Mouse (Mus musculus): ENCODE results near the gene Polr2i. TPM values are rescaled to one million over a fixed set of nuclear protein-coding genes. Genes with fewer than 3 reads are reported as not detected.
A peak's percentile ranks its signal among the peaks of the same experiment; 100 is the strongest.
"Not testable (repeated sequence)": the region's sequence is repeated elsewhere in the genome, so short reads cannot be mapped to it uniquely, and the experiment has no call there.

Gene Polr2i
- polyA plus RNA-seq, 1 experiment from 2014 or later: 112 TPM

GRCm38 (mm10) chr7:30233387-30233786, 1.6 kb downstream of the Polr2i start:
- H3K27ac ChIP-seq (ENCODE audit: low read length): no peak overlapping the region
- H3K4me1 ChIP-seq (ENCODE audit: control insufficient read depth, insufficient read depth, low read length): peaks cover 10% of the 10 kb centered on the region
- H3K36me3 ChIP-seq (ENCODE audit: control insufficient read depth, insufficient read depth): 0 out of 2 replicates have a peak, but pooled peaks cover 7% of the 10 kb centered on the region
- H3K9ac ChIP-seq (ENCODE audit: low read length): no peak overlapping the region
- H3K9me3 ChIP-seq (replicated peaks; ENCODE audit: control insufficient read depth, low read length): no peaks in the 10 kb centered on the region
- no peaks in the 10 kb centered on the region for H3K27me3 ChIP-seq (ENCODE audit: control insufficient read depth, insufficient read depth, low read length)
- WGBS: 86% methylated on average over 20 of the region's 20 CpGs
- peak overlapping the region; percentile 83; the same call in 1 of the 2 replicates for H3K4me2 ChIP-seq (ENCODE audit: low read depth, low read length)
- no peak overlapping the region for H3K4me3 ChIP-seq (ENCODE audit: low read length)
- ATAC-seq (replicated peaks; ENCODE audit: extremely low read depth, insufficient read depth, low FRiP score): no peak

- Histone ChIP-seq H3K9me3 (replicated peaks; ENCODE audit: control insufficient read depth, low read length) (no peaks in the 10 kb centered on the region), H3K9ac (ENCODE audit: low read length) (no peak overlapping the region), H3K4me3 (ENCODE audit: low read length) (no peak overlapping the region), H3K4me1 (ENCODE audit: control insufficient read depth, insufficient read depth, low read length) (peaks cover 10% of the 10 kb centered on the region), H3K36me3 (ENCODE audit: control insufficient read depth, insufficient read depth) (0 out of 2 replicates have a peak, but pooled peaks cover 7% of the 10 kb centered on the region), H3K27me3 (ENCODE audit: control insufficient read depth, insufficient read depth, low read length) (no peaks in the 10 kb centered on the region), H3K4me2 (ENCODE audit: low read depth, low read length) (no peak overlapping the region), H3K27ac (ENCODE audit: low read length) (no peak overlapping the region)
- ATAC-seq (replicated peaks; ENCODE audit: extremely low read depth, insufficient read depth, low FRiP score): no peak
- 90% methylated on average over 15 of the region's 15 CpGs for WGBS
These were observed 2.6 kb downstream of the Polr2i start for GRCm38 (mm10) chr7:30234276-30234858.

- H3K27me3 ChIP-seq (ENCODE audit: control insufficient read depth, insufficient read depth, low read length): no peaks in the 10 kb centered on the region
- peaks cover 10% of the 10 kb centered on the region for H3K4me1 ChIP-seq (ENCODE audit: control insufficient read depth, insufficient read depth, low read length)
- no peaks in the 10 kb centered on the region for H3K9me3 ChIP-seq (replicated peaks; ENCODE audit: control insufficient read depth, low read length)
- peaks cover 3% of the 10 kb centered on the region; the same call in 1 of the 2 replicates for H3K36me3 ChIP-seq (ENCODE audit: control insufficient read depth, insufficient read depth)
- H3K9ac ChIP-seq (ENCODE audit: low read length): no peak overlapping the region
- no peak overlapping the region for H3K4me2 ChIP-seq (ENCODE audit: low read depth, low read length)
- WGBS: 91% methylated on average over 8 of the region's 8 CpGs
- no peak overlapping the region for H3K4me3 ChIP-seq (ENCODE audit: low read length)
- no peak for ATAC-seq (replicated peaks; ENCODE audit: extremely low read depth, insufficient read depth, low FRiP score)
- no peak overlapping the region for H3K27ac ChIP-seq (ENCODE audit: low read length)
These were observed 3.3 kb downstream of the Polr2i start for GRCm38 (mm10) chr7:30235091-30235490.

GRCm38 (mm10) chr7:30235625-30236024, 3.9 kb downstream of the Polr2i start, which contains the start of gene Ovol3:
Gene Ovol3, minus strand, starts transcription at chr7:30235725.
- Histone ChIP-seq H3K9me3 (replicated peaks; ENCODE audit: control insufficient read depth, low read length) (no peaks in the 10 kb centered on the region), H3K36me3 (ENCODE audit: control insufficient read depth, insufficient read depth) (peaks cover 3% of the 10 kb centered on the region; the same call in 1 of the 2 replicates), H3K4me3 (ENCODE audit: low read length) (no peak within 1 kb of the TSS), H3K4me2 (ENCODE audit: low read depth, low read length) (no peak within 1 kb of the TSS), H3K27ac (ENCODE audit: low read length) (no peak within 1 kb of the TSS), H3K4me1 (ENCODE audit: control insufficient read depth, insufficient read depth, low read length) (peaks cover 7% of the 10 kb centered on the region), H3K9ac (ENCODE audit: low read length) (no peak within 1 kb of the TSS), H3K27me3 (ENCODE audit: control insufficient read depth, insufficient read depth, low read length) (no peaks in the 10 kb centered on the region)
- ATAC-seq (replicated peaks; ENCODE audit: extremely low read depth, insufficient read depth, low FRiP score): no peak
- 82% methylated on average over 4 of the region's 4 CpGs for WGBS

GRCm38 (mm10) chr7:30237374-30237773, 5.6 kb downstream of the Polr2i start:
- 84% methylated on average over 3 of the region's 3 CpGs for WGBS

DNA sequence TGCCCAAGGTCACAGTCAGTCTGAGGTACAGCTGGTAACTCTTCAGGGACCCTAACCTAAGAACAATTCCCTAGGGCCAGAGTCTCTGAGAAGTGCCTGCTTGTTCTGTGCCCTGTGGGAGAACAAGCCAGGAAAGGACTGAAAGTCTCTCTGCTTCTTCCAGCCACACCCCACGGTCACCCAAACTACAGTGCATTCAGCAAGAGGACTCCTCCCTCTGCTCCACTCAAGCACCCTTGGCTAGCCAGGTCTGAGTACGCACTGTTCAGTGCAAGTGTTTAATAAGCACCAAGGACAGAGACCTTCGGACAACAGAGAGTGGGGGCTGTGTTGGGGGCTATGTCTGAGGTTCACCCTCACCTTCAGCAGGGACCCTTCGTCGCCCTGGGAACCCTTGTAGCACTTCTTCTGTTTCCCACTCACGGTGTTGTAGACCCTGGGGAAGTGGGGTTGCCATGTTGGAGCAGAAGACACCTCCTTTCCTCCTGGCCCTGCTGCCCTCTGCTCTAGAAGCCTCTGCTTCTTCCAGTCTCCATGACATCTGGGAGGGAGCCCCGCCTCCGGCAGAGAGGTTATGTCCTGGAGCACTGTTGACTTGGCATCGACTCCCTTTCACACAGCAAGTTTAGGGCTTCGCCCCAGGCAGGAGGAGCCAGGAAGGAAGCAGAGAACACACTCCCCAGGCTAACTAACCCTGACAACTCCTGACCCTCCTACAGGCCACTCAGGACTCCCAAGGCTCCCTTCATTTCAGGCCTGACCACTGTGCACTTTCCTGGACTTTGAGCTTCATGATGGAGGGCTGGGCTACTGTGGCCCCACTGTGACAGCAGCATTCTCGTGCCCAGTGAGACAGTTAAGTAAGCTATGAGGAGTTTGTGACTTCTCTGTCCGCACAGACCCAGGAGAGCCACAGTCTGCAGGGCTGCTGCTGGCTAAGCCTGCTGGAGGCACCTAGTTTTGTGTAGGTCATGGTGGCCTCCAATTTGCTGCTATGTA, 20.5 kb downstream of the Polr2i start:
- 83% methylated on average over 12 of the region's 12 CpGs for WGBS
- no peak for ATAC-seq (replicated peaks; ENCODE audit: extremely low read depth, insufficient read depth, low FRiP score)
- H3K9ac ChIP-seq (ENCODE audit: low read length): no peak overlapping the region
- no peaks in the 10 kb centered on the region for H3K9me3 ChIP-seq (replicated peaks; ENCODE audit: control insufficient read depth, low read length)
- H3K4me3 ChIP-seq (ENCODE audit: low read length): no peak overlapping the region
- no peaks in the 10 kb centered on the region for H3K4me1 ChIP-seq (ENCODE audit: control insufficient read depth, insufficient read depth, low read length)
- H3K36me3 ChIP-seq (ENCODE audit: control insufficient read depth, insufficient read depth): peaks cover 2% of the 10 kb centered on the region; the same call in 1 of the 2 replicates
- H3K4me2 ChIP-seq (ENCODE audit: low read depth, low read length): no peak overlapping the region
- no peaks in the 10 kb centered on the region for H3K27me3 ChIP-seq (ENCODE audit: control insufficient read depth, insufficient read depth, low read length)
- H3K27ac ChIP-seq (ENCODE audit: low read length): no peak overlapping the region

More at GRCm38 (mm10) chr7:30237374-30237773, 5.6 kb downstream of the Polr2i start:
- H3K27ac ChIP-seq (ENCODE audit: low read length); ATAC-seq (replicated peaks; ENCODE audit: extremely low read depth, insufficient read depth, low FRiP score); H3K36me3 ChIP-seq (ENCODE audit: control insufficient read depth, insufficient read depth); H3K27me3 ChIP-seq (ENCODE audit: control insufficient read depth, insufficient read depth, low read length); H3K9ac ChIP-seq (ENCODE audit: low read length); H3K4me2 ChIP-seq (ENCODE audit: low read depth, low read length); H3K4me3 ChIP-seq (ENCODE audit: low read length); H3K4me1 ChIP-seq (ENCODE audit: control insufficient read depth, insufficient read depth, low read length); H3K9me3 ChIP-seq (replicated peaks; ENCODE audit: control insufficient read depth, low read length): not testable (repeated sequence)

DNA sequence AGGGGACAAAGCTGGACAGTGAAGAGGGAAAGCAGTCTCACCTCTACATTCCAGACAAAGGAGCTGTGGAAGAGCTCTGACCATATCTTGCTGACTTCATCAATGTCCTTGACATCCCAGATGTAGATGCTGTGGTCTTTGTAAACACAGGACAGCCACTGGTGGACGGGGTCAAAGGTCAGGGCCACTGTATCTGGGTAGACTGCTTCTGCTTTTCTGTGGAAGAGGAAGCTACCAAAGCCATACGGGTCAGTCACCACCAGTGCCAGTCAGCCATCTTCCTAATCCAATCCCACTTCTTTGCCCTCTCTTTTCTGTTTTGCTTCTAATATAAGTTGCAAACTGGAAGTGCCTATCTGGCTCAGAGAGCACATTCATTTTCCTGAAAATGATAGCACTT, 33.3 kb downstream of the Polr2i start:
- no peaks in the 10 kb centered on the region for H3K27me3 ChIP-seq (ENCODE audit: control insufficient read depth, insufficient read depth, low read length)
- H3K9ac ChIP-seq (ENCODE audit: low read length): no peak overlapping the region
- H3K4me3 ChIP-seq (ENCODE audit: low read length): no peak overlapping the region
- ATAC-seq (replicated peaks; ENCODE audit: extremely low read depth, insufficient read depth, low FRiP score): no peak
- H3K4me1 ChIP-seq (ENCODE audit: control insufficient read depth, insufficient read depth, low read length): peaks cover 4% of the 10 kb centered on the region; the same call in 1 of the 2 replicates
- H3K27ac ChIP-seq (ENCODE audit: low read length): no peak overlapping the region
- H3K36me3 ChIP-seq (ENCODE audit: control insufficient read depth, insufficient read depth): peaks cover 7% of the 10 kb centered on the region
- H3K9me3 ChIP-seq (replicated peaks; ENCODE audit: control insufficient read depth, low read length): no peaks in the 10 kb centered on the region
- 65% methylated on average over 2 of the region's 2 CpGs for WGBS
- H3K4me2 ChIP-seq (ENCODE audit: low read depth, low read length): no peak overlapping the region

- Histone ChIP-seq H3K9me3 (replicated peaks; ENCODE audit: control insufficient read depth, low read length) (no peaks in the 10 kb centered on the region), H3K27ac (ENCODE audit: low read length) (no peak overlapping the region), H3K4me3 (ENCODE audit: low read length) (no peak overlapping the region), H3K27me3 (ENCODE audit: control insufficient read depth, insufficient read depth, low read length) (no peaks in the 10 kb centered on the region), H3K36me3 (ENCODE audit: control insufficient read depth, insufficient read depth) (peaks cover 7% of the 10 kb centered on the region), H3K4me1 (ENCODE audit: control insufficient read depth, insufficient read depth, low read length) (peaks cover 4% of the 10 kb centered on the region; the same call in 1 of the 2 replicates), H3K9ac (ENCODE audit: low read length) (no peak overlapping the region), H3K4me2 (ENCODE audit: low read depth, low read length) (no peak overlapping the region)
- ATAC-seq (replicated peaks; ENCODE audit: extremely low read depth, insufficient read depth, low FRiP score): no peak
- WGBS: 88% methylated on average over 5 of the region's 5 CpGs
These were observed 33.8 kb downstream of the Polr2i start for GRCm38 (mm10) chr7:30265531-30265930.

GRCm38 (mm10) chr7:30265935-30266334, 34.2 kb downstream of the Polr2i start:
- H3K4me3 ChIP-seq (ENCODE audit: low read length): no peak overlapping the region
- H3K4me1 ChIP-seq (ENCODE audit: control insufficient read depth, insufficient read depth, low read length): peaks cover 4% of the 10 kb centered on the region; the same call in 1 of the 2 replicates
- H3K9me3 ChIP-seq (replicated peaks; ENCODE audit: control insufficient read depth, low read length): no peaks in the 10 kb centered on the region
- WGBS: 94% methylated on average over 7 of the region's 7 CpGs
- no peak overlapping the region for H3K27ac ChIP-seq (ENCODE audit: low read length)
- peaks cover 7% of the 10 kb centered on the region for H3K36me3 ChIP-seq (ENCODE audit: control insufficient read depth, insufficient read depth)
- H3K4me2 ChIP-seq (ENCODE audit: low read depth, low read length): no peak overlapping the region
- no peak for ATAC-seq (replicated peaks; ENCODE audit: extremely low read depth, insufficient read depth, low FRiP score)
- H3K9ac ChIP-seq (ENCODE audit: low read length): no peak overlapping the region
- no peaks in the 10 kb centered on the region for H3K27me3 ChIP-seq (ENCODE audit: control insufficient read depth, insufficient read depth, low read length)
